Mouse (Mus musculus) urinary bladder, postnatal 14 days (tissue): ENCODE data around the gene Ggps1.
A peak's percentile ranks its signal among the peaks of the same experiment; 100 is the strongest.
"Not testable (repeated sequence)": the region's sequence is repeated elsewhere in the genome, so short reads cannot be mapped to it uniquely, and the experiment has no call there.

Source experiments
- DNase-seq: peaks from one replicate; pipeline ENCODE4 v3.0.0; 2021; ENCODE audit warnings: low spot score

Ggps1 gene

DNA sequence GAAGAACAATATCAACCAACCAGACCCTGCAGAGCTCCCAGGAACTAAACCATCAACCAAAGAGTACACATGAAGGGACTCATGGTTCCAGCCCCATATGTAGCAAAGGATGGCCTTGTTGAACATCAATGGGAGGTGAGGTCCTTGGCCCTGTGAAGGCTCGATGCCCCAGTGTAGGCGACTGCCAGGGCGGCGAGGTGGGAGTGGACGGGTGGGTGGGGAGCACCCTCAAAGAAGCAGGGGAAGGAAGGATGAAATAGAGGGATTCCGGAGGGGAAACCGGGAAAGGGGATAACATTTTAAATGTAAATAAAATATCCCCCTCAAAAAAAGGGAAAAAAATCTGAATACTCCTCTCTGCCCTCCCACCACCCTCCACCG lies 24.4 kb downstream of the Ggps1 start:
- DNase-seq, result no peak

DNA sequence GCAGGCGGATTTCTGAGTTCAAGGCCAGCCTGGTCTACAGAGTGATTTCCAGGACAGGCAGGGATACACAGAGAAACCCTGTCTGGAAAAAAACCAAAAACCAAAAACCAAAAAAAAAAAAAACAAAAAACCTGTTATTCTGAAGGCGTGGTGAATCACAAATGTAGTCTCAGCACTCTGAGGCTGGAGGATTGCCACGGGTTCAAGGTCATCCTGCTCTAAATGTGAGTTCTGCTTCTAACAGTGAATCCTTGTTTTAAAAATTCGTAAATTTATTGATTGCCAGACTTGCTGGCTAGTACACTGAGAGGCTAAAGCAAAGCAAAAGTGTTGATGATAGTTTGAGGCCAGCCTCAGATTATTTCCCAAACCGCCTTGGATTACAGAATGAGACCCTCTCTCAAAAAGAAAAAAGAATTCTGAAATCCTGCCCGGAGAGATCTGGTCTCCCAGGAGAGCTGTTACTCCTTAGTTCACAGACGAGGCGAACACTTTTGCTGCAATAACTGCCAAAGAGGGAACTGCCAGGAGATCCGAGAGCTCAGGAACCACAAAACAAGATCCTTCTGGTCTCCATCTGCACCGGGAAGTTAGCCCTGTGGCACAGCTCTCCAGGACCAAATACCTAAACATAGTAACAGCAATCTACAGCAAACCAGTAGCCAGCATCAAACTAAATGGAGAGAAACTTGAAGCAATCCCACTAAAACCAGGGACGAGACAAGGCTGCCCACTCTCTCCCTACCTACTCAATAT lies 27.2 kb downstream of the Ggps1 start:
- DNase-seq, result no peak

DNA sequence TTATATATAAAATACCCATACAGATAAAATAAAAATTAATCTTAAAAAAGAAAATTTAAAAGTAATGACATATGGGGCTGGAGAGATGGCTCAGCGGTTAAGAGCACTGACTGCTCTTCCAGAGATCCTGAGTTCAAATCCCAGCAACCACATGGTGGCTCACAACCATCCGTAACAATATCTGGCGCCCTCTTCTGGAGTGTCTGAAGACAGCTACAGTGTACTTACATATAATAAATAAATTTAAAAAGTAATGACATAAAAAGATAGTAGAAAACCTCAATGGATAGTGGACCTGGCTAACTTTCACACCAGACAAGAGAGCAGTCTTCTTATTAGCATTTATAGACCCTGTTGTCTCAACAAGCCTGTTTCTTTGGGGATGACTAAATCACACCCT lies 27.9 kb downstream of the Ggps1 start:
- DNase-seq, result not testable (repeated sequence)

DNA sequence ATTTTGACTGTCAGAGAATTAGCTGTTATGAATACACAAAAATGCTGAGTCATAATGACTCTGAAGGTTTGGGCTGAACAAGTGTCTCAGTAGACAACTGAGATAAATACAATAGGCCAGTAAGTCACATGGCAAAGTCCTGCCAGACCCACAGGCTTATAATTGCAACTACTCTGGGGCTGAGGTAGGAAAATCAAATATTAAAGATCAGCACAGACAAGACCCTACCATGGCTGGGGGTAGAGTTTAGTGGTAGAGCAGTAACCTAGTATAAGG lies 29.3 kb downstream of the Ggps1 start:
- no peak for DNase-seq

DNA sequence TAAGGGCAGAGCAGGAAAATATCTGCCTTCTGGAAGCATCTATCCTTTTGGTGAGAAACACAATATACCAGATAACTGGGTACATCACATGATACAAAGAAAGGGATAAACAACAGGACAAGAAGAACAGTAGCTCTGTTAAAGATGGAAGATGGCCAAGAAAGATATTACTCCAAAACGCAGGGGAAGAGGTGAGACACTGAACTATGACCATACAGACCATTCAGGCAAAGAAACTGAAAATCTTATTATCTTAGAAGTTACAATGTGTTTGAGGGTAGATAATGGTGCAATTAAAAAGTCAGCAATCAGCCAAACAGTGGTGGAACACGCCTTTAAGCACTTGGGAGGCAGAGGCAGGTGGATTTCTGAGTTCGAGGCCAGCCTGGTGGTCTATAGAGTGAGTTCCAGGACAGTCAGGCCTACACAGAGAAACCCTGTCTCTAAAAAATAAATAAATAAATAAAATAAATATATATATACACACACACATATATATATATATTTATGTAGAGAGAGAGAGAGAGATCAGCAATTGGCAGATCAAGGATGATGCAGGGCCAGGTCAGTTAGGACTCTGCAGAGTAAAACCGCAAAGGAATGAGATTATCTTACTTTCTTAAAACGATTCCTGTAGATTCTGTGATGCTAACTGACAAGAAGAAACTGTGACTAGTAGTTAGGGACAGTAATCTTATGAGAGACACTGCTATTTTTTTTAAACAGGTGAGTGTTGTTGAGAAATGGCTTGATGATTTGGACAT lies 29.8 kb downstream of the Ggps1 start:
- DNase-seq, result no peak

DNA sequence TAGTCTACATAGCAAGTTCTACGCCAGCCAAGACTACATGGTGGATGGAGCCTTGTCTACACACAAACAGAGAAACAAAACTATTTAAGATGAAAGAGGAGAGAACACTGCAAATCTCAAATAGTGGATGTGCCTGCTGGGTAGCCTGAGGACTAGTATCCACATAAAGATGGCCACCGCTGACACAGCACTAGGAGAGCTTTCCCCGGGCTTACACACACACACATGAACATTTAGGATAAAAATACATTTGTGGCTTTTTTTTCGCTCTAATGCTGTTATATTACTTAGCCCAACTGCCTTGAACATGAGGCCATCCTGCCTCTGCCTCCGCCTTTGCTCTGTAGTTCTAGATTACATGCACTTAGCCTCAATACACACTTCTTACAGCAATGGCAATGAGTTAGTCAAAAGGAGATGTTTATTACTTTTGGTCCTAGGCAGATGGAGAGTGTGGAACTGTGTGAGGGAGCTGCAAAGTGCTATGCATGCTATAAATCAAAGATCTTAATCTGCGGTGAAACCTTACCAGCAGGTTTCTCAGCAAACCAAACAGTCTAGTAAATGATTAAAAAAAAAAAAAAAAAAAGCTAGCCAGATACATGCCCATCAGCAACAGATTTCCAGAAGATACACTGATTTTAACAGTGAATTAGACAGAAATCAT lies 37.0 kb downstream of the Ggps1 start:
- DNase-seq, result no peak

GRCm38 (mm10) chr13:14025554-14025953 lies 37.7 kb downstream of the Ggps1 start:
- DNase-seq, result no peak

DNA sequence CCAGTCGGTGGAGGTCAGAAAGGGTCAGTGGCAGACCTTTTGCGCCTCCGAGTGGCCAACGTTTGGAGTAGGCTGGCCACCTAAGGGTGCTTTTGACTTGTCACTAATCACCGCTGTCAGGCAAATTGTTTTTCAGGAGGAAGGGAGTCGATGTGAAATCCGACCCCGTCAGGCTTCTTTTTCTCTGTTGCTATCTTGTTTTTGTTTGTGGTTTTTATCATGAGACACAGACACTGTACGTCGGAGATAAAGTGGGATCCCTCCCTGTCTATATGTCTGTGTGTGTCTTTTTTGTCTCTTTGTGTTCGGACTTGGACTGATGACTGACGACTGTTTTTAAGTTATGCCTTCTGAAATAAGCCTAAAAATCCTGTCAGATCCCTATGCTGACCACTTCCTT lies 41.9 kb downstream of the Ggps1 start:
- DNase-seq, result not testable (repeated sequence)

DNA sequence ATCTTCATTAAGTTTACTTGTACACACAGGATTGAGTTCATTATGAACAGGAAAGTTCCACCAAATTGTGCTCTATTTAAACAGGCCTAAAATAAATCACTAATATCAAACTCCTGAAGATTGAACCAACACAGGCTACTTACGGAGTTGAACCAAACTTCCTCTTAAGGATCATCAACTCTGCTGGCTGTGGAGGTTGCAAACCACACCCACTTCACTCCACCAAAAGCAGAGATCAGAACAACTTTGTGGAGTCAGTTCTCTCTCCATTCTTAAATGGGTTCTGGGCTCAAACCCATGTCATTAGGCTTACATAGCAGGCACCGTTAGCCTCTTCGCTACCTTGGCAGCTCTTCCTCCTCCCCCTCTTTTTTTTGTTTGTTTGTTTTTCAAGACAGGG lies 44.4 kb downstream of the Ggps1 start:
- DNase-seq, result no peak

DNA sequence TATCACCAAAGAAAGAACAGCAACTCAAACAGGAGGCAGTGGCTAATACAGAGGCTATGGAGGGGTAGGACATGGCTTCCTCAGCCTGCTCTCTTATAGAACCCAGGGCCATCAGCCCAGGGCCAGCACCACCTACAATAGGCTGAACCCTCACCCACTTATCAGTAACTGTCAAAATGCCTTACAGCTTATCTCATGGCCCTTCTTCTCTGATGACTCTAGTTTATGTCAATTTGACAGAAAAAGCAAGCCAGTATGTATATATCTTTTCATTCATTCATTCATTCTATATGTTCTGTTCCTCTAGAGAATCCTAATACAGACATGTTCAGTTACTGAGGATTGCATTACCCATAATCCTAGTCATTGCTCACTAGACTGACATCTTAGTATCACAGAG lies 45.0 kb downstream of the Ggps1 start:
- no peak for DNase-seq

- no peak for DNase-seq
Measured at GRCm38 (mm10) chr13:14015609-14016008, 47.7 kb downstream of the Ggps1 start.

DNA sequence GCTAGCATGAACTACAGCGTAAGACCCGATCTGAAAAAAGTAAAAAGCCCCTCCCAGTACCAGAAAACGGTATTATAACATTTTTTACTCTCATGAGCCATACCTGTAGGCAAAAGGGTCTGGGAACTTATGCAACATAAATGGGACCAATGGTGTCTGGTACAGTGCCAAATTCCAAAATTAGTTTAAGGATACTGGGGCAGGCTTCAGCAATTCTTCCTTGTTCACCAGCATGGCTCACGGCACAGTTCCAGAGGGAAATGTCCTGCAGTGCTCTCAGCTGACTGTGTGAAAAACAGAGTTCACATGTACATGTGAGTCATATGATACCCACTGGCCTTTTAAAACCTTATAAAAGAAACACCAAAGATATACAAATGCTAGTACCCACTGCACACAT lies 48.7 kb downstream of the Ggps1 start:
- no peak for DNase-seq

GRCm38 (mm10) chr13:14014001-14014400 lies 49.3 kb downstream of the Ggps1 start:
- no peak for DNase-seq

GRCm38 (mm10) chr13:14011454-14011995 lies 51.8 kb downstream of the Ggps1 start:
- no peak for DNase-seq

- DNase-seq, result no peak
Measured at GRCm38 (mm10) chr13:14006056-14006455, 57.2 kb downstream of the Ggps1 start.

DNA sequence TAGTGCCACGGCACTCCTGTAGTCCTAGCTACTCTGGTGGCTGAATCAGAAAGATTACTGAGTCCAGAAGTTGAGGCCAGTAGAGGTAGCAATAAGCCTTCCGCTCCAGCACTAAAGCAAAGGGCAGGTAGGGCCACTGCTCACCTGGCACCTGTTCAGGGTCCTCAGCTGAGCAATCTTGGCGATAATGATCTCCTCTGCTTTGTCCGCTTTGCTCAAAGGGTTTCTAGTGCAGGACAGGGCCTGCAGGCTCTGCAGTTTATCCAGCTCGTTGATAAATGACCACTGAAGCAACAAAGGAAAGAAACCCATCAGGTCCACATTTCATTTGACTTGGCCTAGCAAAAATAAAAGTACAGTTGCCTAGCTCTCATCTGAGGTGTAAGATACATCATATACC lies 58.3 kb downstream of the Ggps1 start:
- DNase-seq, result peak; percentile 48

DNA sequence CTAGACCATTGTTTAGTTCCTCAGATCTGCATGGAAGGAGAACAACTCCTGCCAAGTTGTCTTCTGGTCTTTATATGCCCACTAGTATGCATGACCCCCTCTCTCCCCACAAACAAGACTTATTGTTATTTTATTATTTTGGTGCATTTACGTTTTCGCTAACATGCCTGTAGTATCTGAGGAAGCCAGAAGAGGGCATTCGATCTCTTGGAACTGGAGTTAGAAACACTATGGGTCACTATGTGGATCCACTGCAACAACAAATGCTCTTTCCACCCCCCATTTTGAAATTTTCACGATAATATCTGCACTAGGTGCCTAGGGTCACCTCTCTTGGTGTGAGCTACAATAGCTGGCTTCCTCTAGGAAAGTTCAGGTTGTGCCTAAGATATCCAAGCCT lies 59.2 kb downstream of the Ggps1 start:
- DNase-seq, result no peak

DNA sequence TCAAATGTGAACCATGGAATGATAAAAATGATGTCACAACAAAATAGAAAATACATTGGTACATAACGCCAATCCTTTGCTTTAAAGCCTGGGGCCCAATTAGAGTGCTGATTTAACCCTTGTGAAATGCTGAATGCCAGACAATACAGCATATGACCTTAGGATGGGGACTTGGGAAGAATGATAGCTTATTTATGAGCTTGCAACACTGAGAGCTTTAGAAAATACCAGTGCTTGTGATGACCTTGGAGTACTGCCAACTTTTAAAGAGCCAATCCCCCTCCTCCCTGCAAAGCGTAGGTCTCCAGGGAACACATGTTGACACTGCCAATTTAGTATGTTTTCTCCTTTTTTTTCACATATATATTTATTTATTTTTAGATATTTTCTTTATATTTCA lies 60.6 kb downstream of the Ggps1 start:
- no peak for DNase-seq
